Mouse (Mus musculus) midbrain, embryonic 13.5 days (tissue): Measurements from ENCODE around the gene Sympk. TPM values are rescaled to one million over a fixed set of nuclear protein-coding genes. Genes with fewer than 3 reads are reported as not detected.

Experiments used
- ATAC-seq: fragments of 200-750 bp; cut with Nextera tagmentation; 2 replicates; pipeline ENCODE4 v1.8.0; 2017; ENCODE audit warnings: mild to moderate bottlenecking, moderate TSS enrichment, moderate library complexity
- H3K27ac ChIP-seq: fragments of 300-500 bp; sonication (generic); 2 replicates; pipeline ENCODE4 v1.5.1; 2015; ENCODE audit warnings: inconsistent platforms, mild to moderate bottlenecking, moderate library complexity
- H3K27me3 ChIP-seq: fragments of 300-500 bp; sonication (generic); 2 replicates; pipeline ENCODE4 v1.6.1; 2015; ENCODE audit warnings: mild to moderate bottlenecking, inconsistent platforms
- H3K36me3 ChIP-seq: fragments of 300-500 bp; sonication (generic); 2 replicates; pipeline ENCODE4 v1.6.1; 2015; ENCODE audit warnings: mild to moderate bottlenecking, inconsistent platforms
- H3K4me1 ChIP-seq: fragments of 300-500 bp; sonication (generic); replicated peaks from 2 replicates; pipeline ENCODE4 v1.6.1; 2015; ENCODE audit warnings: inconsistent platforms
- H3K4me2 ChIP-seq: fragments of 300-500 bp; sonication (generic); replicated peaks from 2 replicates; pipeline ENCODE4 v1.6.1; 2015; ENCODE audit warnings: moderate library complexity, mild to moderate bottlenecking, inconsistent platforms
- H3K4me3 ChIP-seq: fragments of 300-500 bp; sonication (generic); replicated peaks from 2 replicates; pipeline ENCODE4 v1.5.1; 2015; ENCODE audit warnings: mild to moderate bottlenecking, inconsistent platforms
- H3K9ac ChIP-seq: fragments of 300-500 bp; sonication (generic); replicated peaks from 2 replicates; pipeline ENCODE4 v1.6.1; 2015; ENCODE audit warnings: mild to moderate bottlenecking, inconsistent platforms
- H3K9me3 ChIP-seq: fragments of 300-500 bp; sonication (generic); 2 replicates; pipeline ENCODE4 v1.6.1; 2016; ENCODE audit warnings: mild to moderate bottlenecking, inconsistent platforms
- WGBS: fragments of 180-500 bp; shearing (Covaris S2); methylation state at CpG from one replicate; pipeline ENCODE4 v1.1.7; 2015; 5-methylcytosine and 5-hydroxymethylcytosine counted together
- microRNA-seq: library from miRNA; unstranded; fragments of <30 nt; microRNA quantifications from one replicate; pipeline ENCODE4, GENCODE M21; 2016
- polyA plus RNA-seq: library from polyadenylated mRNA; unstranded; fragments of >200 nt; fragmentation: Nextera tagmentation; extraction: Ambion mirVana; gene quantifications from 2 replicates; pipeline ENCODE4 v1.2.1, GENCODE M21; 2015

The Sympk gene
- polyA plus RNA-seq, 1 experiment from 2014 or later: 37.2 TPM

DNA sequence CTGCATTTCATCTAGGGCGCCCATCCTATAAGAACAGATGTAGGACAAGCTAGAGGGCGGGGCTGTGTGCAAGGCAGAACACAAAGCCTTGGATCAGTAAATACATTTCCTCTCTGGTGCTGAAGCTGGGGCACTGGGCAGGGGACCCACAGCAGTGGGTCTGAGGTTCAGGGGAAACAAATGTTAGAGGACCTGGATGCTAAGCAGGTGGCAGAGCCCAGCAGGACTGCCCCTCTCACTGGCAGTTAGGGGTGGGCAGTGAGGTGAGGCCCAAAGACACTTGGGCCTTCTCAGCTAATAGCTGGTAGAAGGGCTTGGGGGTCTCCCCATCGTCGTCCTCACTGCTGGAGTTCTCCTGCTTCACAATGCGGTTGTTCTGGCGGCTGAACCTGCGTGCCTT is 74.6 kb downstream of the Sympk start:
- peaks cover 10% of the 10 kb centered on the region; the same call in 1 of the 2 replicates for H3K27me3 ChIP-seq
- 61% methylated on average over 7 of the region's 7 CpGs for WGBS
- H3K4me1 ChIP-seq: peaks cover 34% of the 10 kb centered on the region
- no peaks in the 10 kb centered on the region for H3K9me3 ChIP-seq
- no peak for ATAC-seq
- no peaks in the 10 kb centered on the region for H3K36me3 ChIP-seq
- no peak overlapping the region for H3K4me2 ChIP-seq
- H3K4me3 ChIP-seq: no peak overlapping the region
- no peak overlapping the region for H3K27ac ChIP-seq
- H3K9ac ChIP-seq: no peak overlapping the region; the same call in 1 of the 2 replicates

DNA sequence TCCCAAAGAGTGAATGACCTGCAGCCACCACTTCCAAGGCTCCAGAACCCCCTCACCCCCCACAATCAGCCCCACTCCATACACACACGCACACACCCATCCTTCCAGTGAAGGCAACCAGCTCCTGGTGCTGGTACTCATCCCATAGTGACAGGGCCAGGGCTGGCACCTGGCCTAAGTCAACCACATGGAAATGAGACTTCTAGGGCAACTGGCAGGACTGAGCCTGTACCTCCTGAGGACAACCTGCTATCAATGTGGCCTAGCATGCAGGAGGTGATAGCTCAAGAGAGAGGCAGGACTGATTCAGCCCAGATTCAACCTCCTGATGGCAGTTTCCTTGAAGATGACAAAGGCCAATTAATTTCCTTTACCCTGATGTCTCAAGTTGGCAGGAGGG is 76.1 kb downstream of the Sympk start:
- H3K27me3 ChIP-seq: peaks cover 6% of the 10 kb centered on the region; the same call in 1 of the 2 replicates
- H3K9me3 ChIP-seq: no peaks in the 10 kb centered on the region
- H3K4me3 ChIP-seq: no peak overlapping the region
- WGBS: 79% methylated on average over 1 of the region's 1 CpGs
- no peaks in the 10 kb centered on the region for H3K36me3 ChIP-seq
- ATAC-seq: no peak
- peaks cover 20% of the 10 kb centered on the region for H3K4me1 ChIP-seq
- H3K9ac ChIP-seq: no peak overlapping the region
- no peak overlapping the region for H3K4me2 ChIP-seq
- H3K27ac ChIP-seq: no peak overlapping the region

DNA sequence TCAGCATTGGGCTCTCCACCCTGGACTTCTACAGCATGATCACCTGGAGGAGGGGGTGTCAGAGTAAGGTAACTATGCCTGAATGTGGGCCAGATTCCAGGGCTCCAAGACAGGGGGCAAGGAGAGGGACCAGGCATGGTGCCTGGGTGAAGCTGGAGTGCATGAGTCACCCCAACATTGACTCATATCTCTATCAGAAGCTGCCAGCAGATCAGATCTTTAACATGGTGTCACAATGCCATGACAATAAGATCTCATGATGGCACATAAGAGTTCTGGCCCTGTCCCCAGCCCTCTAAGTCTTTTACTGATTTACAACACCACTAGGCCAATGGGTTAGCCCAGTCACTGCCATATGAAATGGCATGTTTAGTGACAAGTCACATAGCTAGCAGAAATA is 79.6 kb downstream of the Sympk start:
- Histone ChIP-seq H3K4me2 (no peak overlapping the region), H3K9ac (no peak overlapping the region)
- ATAC-seq: no peak

More for the DNA sequence above, 79.6 kb downstream of the Sympk start:
- Histone ChIP-seq H3K36me3 (no peaks in the 10 kb centered on the region), H3K9me3 (no peaks in the 10 kb centered on the region), H3K27ac (no peak overlapping the region), H3K27me3 (no peaks in the 10 kb centered on the region), H3K4me3 (no peak overlapping the region), H3K4me1 (no peaks in the 10 kb centered on the region)

Small RNA genes within 50 kb of the gene (microRNA-seq; reads per million reads assigned to microRNA genes)
- gene Mir3100: 0.62 reads per million

Other genes with a start within 250 kb of the Sympk start
- not detected in 2 replicates for gene Psg19, start 225.9 kb upstream of the Sympk start, polyA plus RNA-seq
- gene Psg17, start 202.8 kb upstream of the Sympk start, polyA plus RNA-seq: not detected in 2 replicates
- gene Mill2, start 184.4 kb upstream of the Sympk start, polyA plus RNA-seq: 0.40 and 0.44 TPM in 2 replicates
- gene Pglyrp1, start 153.0 kb upstream of the Sympk start, polyA plus RNA-seq: 9.2 and 12.8 TPM in 2 replicates
- 20.0 and 23.6 TPM in 2 replicates for gene Ccdc61, start 114.0 kb upstream of the Sympk start, polyA plus RNA-seq
- gene Nova2, start 98.5 kb upstream of the Sympk start, polyA plus RNA-seq: 16.5 and 18.6 TPM in 2 replicates
- gene Nanos2, start 37.0 kb upstream of the Sympk start, polyA plus RNA-seq: 0.26 and 0.58 TPM in 2 replicates
- gene Mypop, start 33.1 kb upstream of the Sympk start, polyA plus RNA-seq: 3.8 and 4.2 TPM in 2 replicates
- 21.6 and 29.4 TPM in 2 replicates for gene Irf2bp1, start 20.3 kb upstream of the Sympk start, polyA plus RNA-seq
- not detected in 2 replicates for gene Foxa3, start 839 bp upstream of the Sympk start, polyA plus RNA-seq
- 0.09 TPM in 1 of 2 replicates, not detected in the other for gene Rsph6a, start 30.3 kb downstream of the Sympk start, polyA plus RNA-seq
- gene Dmwd, start 51.9 kb downstream of the Sympk start, polyA plus RNA-seq: 25.3 TPM in 2 replicates
- gene Dmpk, start 59.5 kb downstream of the Sympk start, polyA plus RNA-seq: 8.8 and 15.6 TPM in 2 replicates
- gene Six5, start 70.2 kb downstream of the Sympk start, polyA plus RNA-seq: 2.7 and 3.2 TPM in 2 replicates
- 1.6 and 1.9 TPM in 2 replicates for gene Gm4969, start 94.0 kb downstream of the Sympk start, polyA plus RNA-seq
- gene Fbxo46, start 95.5 kb downstream of the Sympk start, polyA plus RNA-seq: 19.6 and 20.6 TPM in 2 replicates
- gene Qpctl, start 124.9 kb downstream of the Sympk start, polyA plus RNA-seq: 22.5 and 23.9 TPM in 2 replicates
- gene Snrpd2, start 125.3 kb downstream of the Sympk start, polyA plus RNA-seq: 124 and 126 TPM in 2 replicates
- 2.6 and 3.4 TPM in 2 replicates for gene Gipr, start 141.8 kb downstream of the Sympk start, polyA plus RNA-seq
- gene Eml2, start 152.0 kb downstream of the Sympk start, polyA plus RNA-seq: 6.3 and 10.0 TPM in 2 replicates
- gene Gpr4, start 188.2 kb downstream of the Sympk start, polyA plus RNA-seq: 1.8 and 1.9 TPM in 2 replicates
- 39.4 and 40.5 TPM in 2 replicates for gene Opa3, start 204.0 kb downstream of the Sympk start, polyA plus RNA-seq
- gene Vasp, start 247.4 kb downstream of the Sympk start, polyA plus RNA-seq: 28.6 and 38.0 TPM in 2 replicates